Mouse (Mus musculus) layer of hippocampus, adult 2 months (tissue): ENCODE results near the gene Ing5. TPM values are rescaled to one million over a fixed set of nuclear protein-coding genes. Genes with fewer than 3 reads are reported as not detected.
"Not testable (repeated sequence)": the region's sequence is repeated elsewhere in the genome, so short reads cannot be mapped to it uniquely, and the experiment has no call there.

Experiments
- DNase-seq, 2 experiments: peaks; one replicate each; pipeline ENCODE4 v3.0.0; 2022; ENCODE audit warnings: low spot score in 2 of 2
- H3K27ac ChIP-seq: fragments of 200-600 bp; 2 replicates; pipeline ENCODE4 v1.8.1; 2022
- H3K4me3 ChIP-seq: fragments of 200-600 bp; 2 replicates; pipeline ENCODE4 v1.8.1; 2022; ENCODE audit warnings: mild to moderate bottlenecking
- CTCF ChIP-seq: fragments of 200-600 bp; conservative IDR thresholded peaks from 2 replicates; pipeline ENCODE4 v1.8.1; 2022; ENCODE audit warnings: antibody characterized with exemption, mild to moderate bottlenecking, moderate library complexity
- total RNA-seq, 2 experiments: library from RNA; stranded (reverse); gene quantifications; 2 replicates each; pipeline ENCODE4 v1.2.3; 2021

Gene Ing5
- total RNA-seq, 2 experiments from 2014 or later = 12.6 to 14.2 TPM

GRCm38 (mm10) chr1:93857370-93857769 is 53.6 kb downstream of the Ing5 start:
- TF ChIP-seq CTCF = no peak
- peak in 1 of 2 experiments; percentile 44 for DNase-seq
- H3K27ac ChIP-seq = no peak overlapping the region
- H3K4me3 ChIP-seq = no peak overlapping the region

DNA sequence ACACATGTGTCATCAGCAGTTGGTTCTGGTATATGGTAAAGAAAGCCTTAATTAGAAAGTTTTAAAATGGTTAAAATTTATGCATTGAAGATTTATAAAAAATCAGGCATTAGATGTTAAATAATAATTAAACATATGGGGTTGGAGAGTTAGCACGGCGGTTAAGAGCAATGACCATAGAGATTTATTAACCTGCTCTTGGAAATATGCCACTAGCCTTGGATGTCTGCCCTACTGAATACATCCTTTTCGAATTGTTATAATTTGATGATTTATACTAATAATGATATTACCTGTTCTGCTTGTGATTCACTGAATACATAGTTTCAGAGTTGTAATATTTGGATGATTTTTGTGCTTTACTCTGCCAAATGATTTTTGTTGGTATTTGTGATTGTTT is 54.2 kb downstream of the Ing5 start:
- no peak overlapping the region for H3K27ac ChIP-seq
- TF ChIP-seq CTCF = no peak
- H3K4me3 ChIP-seq = no peak overlapping the region
- DNase-seq = no peak

DNA sequence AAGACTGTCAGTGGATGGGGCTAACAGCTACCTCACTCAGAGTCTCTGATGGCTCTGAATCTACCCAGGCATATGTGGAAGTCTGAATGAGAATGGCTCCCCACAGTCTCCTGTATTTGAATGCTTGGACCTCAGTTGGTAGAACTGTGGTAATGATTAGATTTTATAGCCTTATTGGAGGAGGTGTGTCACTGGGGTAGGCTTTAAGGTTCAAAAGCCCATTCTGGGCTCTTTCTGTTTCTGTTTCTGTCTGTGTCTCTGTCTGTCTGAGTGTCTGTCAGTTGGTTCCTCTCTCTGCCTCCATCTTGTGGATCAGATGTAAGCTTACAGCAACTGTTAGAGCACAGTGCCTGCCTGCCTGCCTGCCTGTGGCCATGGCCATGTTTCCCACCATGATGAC is 55.9 kb downstream of the Ing5 start:
- H3K4me3 ChIP-seq = no peak overlapping the region
- no peak overlapping the region for H3K27ac ChIP-seq
- no peak for TF ChIP-seq CTCF
- no peak for DNase-seq

GRCm38 (mm10) chr1:93861048-93861447 is 57.3 kb downstream of the Ing5 start, which contains the start of gene Gal3st2:
Gal3st2 (plus strand) TSS chr1:93861306.
- H3K27ac ChIP-seq, DNase-seq, H3K4me3 ChIP-seq: not testable (repeated sequence)

Other genes starting within 250 kb of the Ing5 start
- 100 to 1,000 TPM; 395 to 419 TPM for gene Stk25, start 145.3 kb upstream of the Ing5 start, total RNA-seq
- gene Bok, start 118.3 kb upstream of the Ing5 start, total RNA-seq = 10 to 100 TPM; 64.9 to 77.6 TPM
- gene Atg4b, start 52.5 kb upstream of the Ing5 start, total RNA-seq = 10 to 100 TPM; 81.6 to 85.2 TPM
- 10 to 100 TPM; 35.2 to 35.4 TPM for gene Thap4, start 49.1 kb upstream of the Ing5 start, total RNA-seq
- gene Dtymk, start 2.0 kb upstream of the Ing5 start, total RNA-seq = 10 to 100 TPM; 52.6 to 58.0 TPM
- 10 to 100 TPM; 15.8 to 19.3 TPM for gene D2hgdh, start 20.9 kb downstream of the Ing5 start, total RNA-seq
- gene Gal3st2, start 57.3 kb downstream of the Ing5 start, total RNA-seq = under 1 TPM; 0.12 to 0.56 TPM
- gene Gal3st2b, start 114.3 kb downstream of the Ing5 start, total RNA-seq = under 1 TPM; 0.23 to 0.69 TPM
- gene Gal3st2c, start 186.5 kb downstream of the Ing5 start, total RNA-seq = under 1 TPM in 1 of 2 experiments, not detected in 1; 0.10 TPM
- 10 to 100 TPM in 1 of 2 experiments, 1 to 10 TPM in 1; 9.4 to 10.6 TPM for gene Neu4, start 216.5 kb downstream of the Ing5 start, total RNA-seq
- under 1 TPM in 1 of 2 experiments, not detected in 1; 0.31 TPM for gene Pdcd1, start 248.6 kb downstream of the Ing5 start, total RNA-seq